In the genomic region with DNA sequence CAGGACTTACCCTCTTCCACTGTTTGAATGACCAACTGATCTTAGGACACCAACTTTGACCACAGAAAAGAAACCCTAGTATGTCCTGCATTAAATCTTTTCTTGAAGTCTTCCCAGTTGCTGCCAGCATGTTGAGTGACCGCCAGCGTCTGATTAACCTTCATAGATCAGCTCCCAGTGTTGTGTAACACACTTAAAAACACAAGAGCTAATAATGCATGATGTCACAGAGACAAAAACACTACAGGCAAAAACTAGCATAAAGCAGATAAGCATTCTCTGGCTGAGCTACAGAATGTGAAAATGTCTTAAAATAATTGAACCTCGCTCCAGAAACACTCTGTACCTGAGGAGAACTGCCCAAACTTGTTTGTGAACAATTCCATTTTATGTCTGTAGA, we compare ENCODE assay signal across 24 mouse cellular contexts. TPM values are rescaled to one million over a fixed set of nuclear protein-coding genes. Genes with fewer than 3 reads are reported as not detected.
DNase-seq lines count a peak whose midpoint lies in the region; ATAC-seq lines count a peak whose summit lies in the region.
"Had no signal": no experiment of that assay in that cellular context is flagged by ENCODE, and none has a peak within 500 bp of the region (broad histone marks: within the 10 kb centered on the region; RNA-seq: fewer than 3 reads in every experiment).

No protein-coding gene starts in this region.

- peak; percentile 41 for DNase-seq in embryonic facial prominence, embryonic 14.5 days (ENCODE audit: low spot score)
- DNase-seq in embryonic facial prominence, embryonic 10.5 days (ENCODE audit: low spot score), result no peak
- peak; percentile 25 to 33 for DNase-seq in kidney, postnatal 36 days
- no peak for DNase-seq in kidney, adult 18-20 months
- DNase-seq in urinary bladder, postnatal 14 days (ENCODE audit: low spot score), result peak; percentile 36
- no peak for DNase-seq in urinary bladder, postnatal 4 days (ENCODE audit: low spot score in 2 of 2)
- no peak for DNase-seq in yolk sac, embryonic 10.5 days (ENCODE audit: low spot score)
- DNase-seq in layer of hippocampus, adult 8-10 months (ENCODE audit: low spot score in 2 of 2), result no peak
- DNase-seq: cerebellum, adult 11-12 months; cerebellum, postnatal 25 days; gastrocnemius, postnatal 10 days; lung, embryonic 14.5 days; right cerebral cortex, postnatal 25 days; thymus, adult 18-20 months; thymus, postnatal 4 days had no signal

- H3K9ac ChIP-seq in embryonic facial prominence, embryonic 14.5 days (ENCODE audit: low read depth, low read length), result no peak overlapping the region
- H3K9ac ChIP-seq: heart, embryonic 15.5 days; limb, embryonic 15.5 days; lung, embryonic 14.5 days had no signal

- H3K27me3 ChIP-seq in embryonic facial prominence, embryonic 14.5 days (replicated peaks; ENCODE audit: control insufficient read depth, insufficient read depth, low read length), result no peaks in the 10 kb centered on the region
- no peaks in the 10 kb centered on the region for H3K27me3 ChIP-seq in embryonic facial prominence, embryonic 10.5 days (replicated peaks; ENCODE audit: low read depth, poor library complexity, severe bottlenecking)
- H3K27me3 ChIP-seq: heart, embryonic 15.5 days; limb, embryonic 15.5 days had no signal

- WGBS in embryonic facial prominence, embryonic 14.5 days, result 75% methylated on average over 3 of the region's 3 CpGs
- WGBS in embryonic facial prominence, embryonic 10.5 days, result 86% methylated on average over 3 of the region's 3 CpGs

- H3K27ac ChIP-seq in embryonic facial prominence, embryonic 14.5 days (replicated peaks; ENCODE audit: low read depth, low read length), result no peak overlapping the region
- H3K27ac ChIP-seq in embryonic facial prominence, embryonic 10.5 days (replicated peaks), result no peak overlapping the region
- H3K27ac ChIP-seq: heart, embryonic 15.5 days; layer of hippocampus, adult 2 months; limb, embryonic 15.5 days had no signal

- no peaks in the 10 kb centered on the region for H3K9me3 ChIP-seq in embryonic facial prominence, embryonic 14.5 days (ENCODE audit: control insufficient read depth, low read length)
- H3K9me3 ChIP-seq in embryonic facial prominence, embryonic 10.5 days, result no peaks in the 10 kb centered on the region
- H3K9me3 ChIP-seq: G1E; heart, embryonic 15.5 days; limb, embryonic 15.5 days; megakaryocyte, embryonic 14.5 days had no signal

- no peak for ATAC-seq in embryonic facial prominence, embryonic 14.5 days (ENCODE audit: low read depth)
- ATAC-seq: forebrain, embryonic 14.5 days; hindbrain, embryonic 16.5 days; intestine, embryonic 16.5 days; midbrain, embryonic 16.5 days had no signal

- no peaks in the 10 kb centered on the region for H3K36me3 ChIP-seq in embryonic facial prominence, embryonic 14.5 days (ENCODE audit: control insufficient read depth, insufficient read depth, low read length)
- no peaks in the 10 kb centered on the region for H3K36me3 ChIP-seq in embryonic facial prominence, embryonic 10.5 days (replicated peaks)
- H3K36me3 ChIP-seq: G1E; heart, embryonic 15.5 days; limb, embryonic 15.5 days had no signal

- no peak overlapping the region for H3K4me3 ChIP-seq in embryonic facial prominence, embryonic 14.5 days (ENCODE audit: low read depth, low read length)
- no peak overlapping the region for H3K4me3 ChIP-seq in embryonic facial prominence, embryonic 10.5 days
- H3K4me3 ChIP-seq: heart, embryonic 15.5 days; layer of hippocampus, adult 2 months; limb, embryonic 15.5 days; megakaryocyte, embryonic 14.5 days had no signal

- H3K4me1 ChIP-seq in embryonic facial prominence, embryonic 14.5 days (ENCODE audit: control insufficient read depth, insufficient read depth, low read length), result peaks cover 33% of the 10 kb centered on the region
- peaks cover 10% of the 10 kb centered on the region; the same call in 1 of the 2 replicates for H3K4me1 ChIP-seq in embryonic facial prominence, embryonic 10.5 days
- H3K4me1 ChIP-seq: megakaryocyte, embryonic 14.5 days had no signal

- H3K4me2 ChIP-seq in embryonic facial prominence, embryonic 14.5 days (ENCODE audit: low read depth, low read length), result no peak overlapping the region
- H3K4me2 ChIP-seq: heart, embryonic 15.5 days; limb, embryonic 15.5 days; lung, embryonic 14.5 days had no signal

RNA-seq across cellular contexts. Expression of a gene that starts 32.6 kb away (rescaled TPM):
- polyA plus RNA-seq in embryonic facial prominence, embryonic 14.5 days (2014; fragmentation: Nextera tagmentation; extraction: Ambion mirVana), result 91.8 and 103 TPM in 2 replicates
- polyA plus RNA-seq in embryonic facial prominence, embryonic 10.5 days (2016; fragmentation: Nextera tagmentation; extraction: Ambion mirVana), result 90.5 and 91.7 TPM in 2 replicates
- 10 to 100 TPM; 52.6 to 76.4 (median 64.2) TPM for total RNA-seq in layer of hippocampus, adult 8-10 months (2022)

Comparison
In these comparisons a context has a peak if more than half of its experiments do, and no peak if none do; other contexts are left out.
1. DNase-seq: peak in embryonic facial prominence, embryonic 14.5 days (single experiment), kidney, postnatal 36 days (2 of 2) and urinary bladder, postnatal 14 days (single experiment); none in embryonic facial prominence, embryonic 10.5 days (single experiment), kidney, adult 18-20 months (single experiment), urinary bladder, postnatal 4 days (0 of 2), yolk sac, embryonic 10.5 days (single experiment) and layer of hippocampus, adult 8-10 months (0 of 2).